Mouse (Mus musculus): ENCODE results near the gene Ankrd40. TPM values are rescaled to one million over a fixed set of nuclear protein-coding genes. Genes with fewer than 3 reads are reported as not detected.

Ankrd40 gene
- polyA plus RNA-seq, 1 experiment from 2014 or later, result 12.2 TPM

GRCm38 (mm10) chr11:94343955-94344358, 16.2 kb downstream of the Ankrd40 start:
- H3K9me3 ChIP-seq (ENCODE audit: control insufficient read depth, low read length), result no peaks in the 10 kb centered on the region
- no peak overlapping the region for H3K27ac ChIP-seq (ENCODE audit: low read length)
- no peak for ATAC-seq (ENCODE audit: low read depth)
- H3K4me3 ChIP-seq (ENCODE audit: low read length), result no peak overlapping the region
- H3K9ac ChIP-seq (ENCODE audit: low read length), result no peak overlapping the region
- no peaks in the 10 kb centered on the region for H3K27me3 ChIP-seq (ENCODE audit: control insufficient read depth, insufficient read depth, low read depth, low read length)
- WGBS, result 45% methylated on average over 5 of the region's 5 CpGs
- peaks cover 27% of the 10 kb centered on the region for H3K4me1 ChIP-seq (replicated peaks; ENCODE audit: control insufficient read depth, insufficient read depth, low read length)
- H3K36me3 ChIP-seq (ENCODE audit: control insufficient read depth, insufficient read depth, low read length), result peaks cover 4% of the 10 kb centered on the region; the same call in 1 of the 2 replicates
- H3K4me2 ChIP-seq (ENCODE audit: low read depth, low read length), result no peak overlapping the region

DNA sequence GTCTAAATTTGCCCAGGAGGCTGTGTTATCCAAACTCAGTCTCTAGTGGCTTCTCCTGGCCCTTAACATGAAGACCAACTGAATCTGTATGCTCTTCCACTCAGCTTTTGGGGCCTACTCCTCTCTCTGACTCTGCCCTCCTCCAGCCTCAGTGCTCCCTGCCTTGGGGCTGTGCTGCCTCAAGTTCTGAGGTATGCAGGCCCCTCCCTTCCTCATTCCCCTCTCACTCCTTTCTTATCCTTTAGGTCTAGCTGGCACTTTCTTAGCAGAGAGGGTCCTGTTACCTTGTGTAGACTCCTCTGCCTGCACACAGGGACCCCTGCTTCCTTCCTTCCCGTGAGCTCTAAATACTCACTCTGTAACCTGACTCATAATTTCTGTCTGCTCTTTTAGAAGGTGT, 16.7 kb downstream of the Ankrd40 start:
- peaks cover 27% of the 10 kb centered on the region for H3K4me1 ChIP-seq (replicated peaks; ENCODE audit: control insufficient read depth, insufficient read depth, low read length)
- no peak overlapping the region for H3K9ac ChIP-seq (ENCODE audit: low read length)
- no peak overlapping the region for H3K4me3 ChIP-seq (ENCODE audit: low read length)
- no peak overlapping the region for H3K27ac ChIP-seq (ENCODE audit: low read length)
- no peaks in the 10 kb centered on the region for H3K9me3 ChIP-seq (ENCODE audit: control insufficient read depth, low read length)
- H3K27me3 ChIP-seq (ENCODE audit: control insufficient read depth, insufficient read depth, low read depth, low read length), result no peaks in the 10 kb centered on the region
- no peak for ATAC-seq (ENCODE audit: low read depth)
- WGBS, result 24% methylated on average over 1 of the region's 1 CpGs
- H3K4me2 ChIP-seq (ENCODE audit: low read depth, low read length), result no peak overlapping the region
- H3K36me3 ChIP-seq (ENCODE audit: control insufficient read depth, insufficient read depth, low read length), result peaks cover 4% of the 10 kb centered on the region; the same call in 1 of the 2 replicates

DNA sequence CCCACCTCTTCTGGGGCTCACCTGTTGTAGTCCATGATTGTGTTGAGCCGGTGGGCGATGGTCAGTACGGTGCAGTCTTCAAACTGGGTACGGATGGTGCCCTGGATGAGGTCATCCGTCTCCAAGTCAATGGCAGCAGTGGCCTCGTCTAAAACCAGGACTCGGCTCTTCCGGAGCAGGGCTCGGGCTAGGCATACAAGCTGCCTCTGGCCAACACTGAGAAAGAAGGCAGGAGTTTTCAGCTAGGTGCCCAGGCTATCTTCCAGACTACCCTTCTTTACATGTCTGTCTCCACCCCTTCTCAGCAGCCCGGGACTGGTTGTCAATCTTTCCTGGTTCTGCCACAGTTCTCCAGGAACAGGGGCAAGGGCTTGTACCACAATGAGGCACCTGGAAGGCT, 18.1 kb downstream of the Ankrd40 start:
- H3K4me2 ChIP-seq (ENCODE audit: low read depth, low read length), result no peak overlapping the region
- no peak for ATAC-seq (ENCODE audit: low read depth)
- 62% methylated on average over 10 of the region's 10 CpGs for WGBS
- H3K4me3 ChIP-seq (ENCODE audit: low read length), result no peak overlapping the region
- no peaks in the 10 kb centered on the region for H3K9me3 ChIP-seq (ENCODE audit: control insufficient read depth, low read length)
- no peak overlapping the region for H3K27ac ChIP-seq (ENCODE audit: low read length)
- no peaks in the 10 kb centered on the region for H3K36me3 ChIP-seq (ENCODE audit: control insufficient read depth, insufficient read depth, low read length)
- H3K9ac ChIP-seq (ENCODE audit: low read length), result no peak overlapping the region
- no peaks in the 10 kb centered on the region for H3K27me3 ChIP-seq (ENCODE audit: control insufficient read depth, insufficient read depth, low read depth, low read length)
- peaks cover 27% of the 10 kb centered on the region for H3K4me1 ChIP-seq (replicated peaks; ENCODE audit: control insufficient read depth, insufficient read depth, low read length)

- Histone ChIP-seq H3K4me1 (replicated peaks; ENCODE audit: control insufficient read depth, insufficient read depth, low read length) (peaks cover 25% of the 10 kb centered on the region), H3K27me3 (ENCODE audit: control insufficient read depth, insufficient read depth, low read depth, low read length) (no peaks in the 10 kb centered on the region), H3K9ac (ENCODE audit: low read length) (no peak overlapping the region), H3K36me3 (ENCODE audit: control insufficient read depth, insufficient read depth, low read length) (no peaks in the 10 kb centered on the region), H3K9me3 (ENCODE audit: control insufficient read depth, low read length) (no peaks in the 10 kb centered on the region), H3K4me2 (ENCODE audit: low read depth, low read length) (no peak overlapping the region), H3K27ac (ENCODE audit: low read length) (no peak overlapping the region; the same call in 1 of the 2 replicates), H3K4me3 (ENCODE audit: low read length) (no peak overlapping the region)
- WGBS, result 23% methylated on average over 3 of the region's 3 CpGs
- ATAC-seq (ENCODE audit: low read depth), result peak; percentile 53
Observed at GRCm38 (mm10) chr11:94346611-94347010, 18.8 kb downstream of the Ankrd40 start.

GRCm38 (mm10) chr11:94347063-94347575, 19.3 kb downstream of the Ankrd40 start:
- peaks cover 21% of the 10 kb centered on the region for H3K4me1 ChIP-seq (replicated peaks; ENCODE audit: control insufficient read depth, insufficient read depth, low read length)
- no peaks in the 10 kb centered on the region for H3K36me3 ChIP-seq (ENCODE audit: control insufficient read depth, insufficient read depth, low read length)
- ATAC-seq (ENCODE audit: low read depth), result no peak
- no peak overlapping the region for H3K9ac ChIP-seq (ENCODE audit: low read length)
- H3K9me3 ChIP-seq (ENCODE audit: control insufficient read depth, low read length), result no peaks in the 10 kb centered on the region
- no peak overlapping the region for H3K4me3 ChIP-seq (ENCODE audit: low read length)
- 60% methylated on average over 7 of the region's 7 CpGs for WGBS
- H3K27me3 ChIP-seq (ENCODE audit: control insufficient read depth, insufficient read depth, low read depth, low read length), result no peaks in the 10 kb centered on the region
- H3K27ac ChIP-seq (ENCODE audit: low read length), result no peak overlapping the region; the same call in 1 of the 2 replicates
- H3K4me2 ChIP-seq (ENCODE audit: low read depth, low read length), result no peak overlapping the region

GRCm38 (mm10) chr11:94349839-94350238, 22.0 kb downstream of the Ankrd40 start:
- H3K4me1 ChIP-seq (replicated peaks; ENCODE audit: control insufficient read depth, insufficient read depth, low read length), result peaks cover 8% of the 10 kb centered on the region; the same call in 1 of the 2 replicates
- H3K4me3 ChIP-seq (ENCODE audit: low read length), result no peak overlapping the region
- WGBS, result 77% methylated on average over 2 of the region's 2 CpGs
- no peak overlapping the region for H3K4me2 ChIP-seq (ENCODE audit: low read depth, low read length)
- no peak overlapping the region for H3K9ac ChIP-seq (ENCODE audit: low read length)
- H3K27me3 ChIP-seq (ENCODE audit: control insufficient read depth, insufficient read depth, low read depth, low read length), result no peaks in the 10 kb centered on the region; the same call in 1 of the 2 replicates
- ATAC-seq (ENCODE audit: low read depth), result no peak
- no peaks in the 10 kb centered on the region for H3K36me3 ChIP-seq (ENCODE audit: control insufficient read depth, insufficient read depth, low read length)
- H3K9me3 ChIP-seq (ENCODE audit: control insufficient read depth, low read length), result no peaks in the 10 kb centered on the region
- no peak overlapping the region for H3K27ac ChIP-seq (ENCODE audit: low read length)

DNA sequence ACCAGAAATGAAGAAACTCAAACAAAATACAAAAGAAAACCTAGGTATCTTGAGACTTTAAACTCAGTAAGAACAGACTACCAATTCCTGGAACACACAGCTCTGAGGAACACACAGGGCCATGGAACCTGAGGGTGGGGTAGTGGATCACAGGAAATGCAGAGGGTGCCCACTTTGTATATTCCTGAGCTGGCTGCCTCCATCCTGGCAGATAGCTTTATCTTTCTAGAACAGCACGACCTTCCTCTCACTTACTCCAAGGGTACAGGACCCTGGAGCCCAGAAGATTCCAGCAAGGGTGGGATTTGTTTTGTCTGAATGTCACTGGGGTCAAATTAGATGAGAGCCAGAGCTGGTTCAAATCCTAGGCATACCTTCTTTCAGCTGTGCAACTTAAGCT, 22.5 kb downstream of the Ankrd40 start:
- no peak overlapping the region for H3K4me3 ChIP-seq (ENCODE audit: low read length)
- no peak overlapping the region for H3K27ac ChIP-seq (ENCODE audit: low read length)
- ATAC-seq (ENCODE audit: low read depth), result no peak
- WGBS, result 45% methylated on average over 1 of the region's 1 CpGs
- no peak overlapping the region for H3K4me2 ChIP-seq (ENCODE audit: low read depth, low read length)
- no peaks in the 10 kb centered on the region for H3K9me3 ChIP-seq (ENCODE audit: control insufficient read depth, low read length)
- no peaks in the 10 kb centered on the region for H3K36me3 ChIP-seq (ENCODE audit: control insufficient read depth, insufficient read depth, low read length)
- H3K27me3 ChIP-seq (ENCODE audit: control insufficient read depth, insufficient read depth, low read depth, low read length), result no peaks in the 10 kb centered on the region; the same call in 1 of the 2 replicates
- H3K9ac ChIP-seq (ENCODE audit: low read length), result no peak overlapping the region
- H3K4me1 ChIP-seq (replicated peaks; ENCODE audit: control insufficient read depth, insufficient read depth, low read length), result peaks cover 8% of the 10 kb centered on the region; the same call in 1 of the 2 replicates

GRCm38 (mm10) chr11:94351094-94351493, 23.3 kb downstream of the Ankrd40 start:
- 22% methylated on average over 3 of the region's 3 CpGs for WGBS
- H3K9me3 ChIP-seq (ENCODE audit: control insufficient read depth, low read length), result no peaks in the 10 kb centered on the region
- H3K27me3 ChIP-seq (ENCODE audit: control insufficient read depth, insufficient read depth, low read depth, low read length), result no peaks in the 10 kb centered on the region; the same call in 1 of the 2 replicates
- H3K4me3 ChIP-seq (ENCODE audit: low read length), result no peak overlapping the region
- ATAC-seq (ENCODE audit: low read depth), result no peak
- H3K9ac ChIP-seq (ENCODE audit: low read length), result no peak overlapping the region
- H3K36me3 ChIP-seq (ENCODE audit: control insufficient read depth, insufficient read depth, low read length), result no peaks in the 10 kb centered on the region
- H3K4me2 ChIP-seq (ENCODE audit: low read depth, low read length), result no peak overlapping the region
- no peak overlapping the region for H3K27ac ChIP-seq (ENCODE audit: low read length)
- H3K4me1 ChIP-seq (replicated peaks; ENCODE audit: control insufficient read depth, insufficient read depth, low read length), result 0 out of 2 replicates have a peak, but pooled peaks cover 3% of the 10 kb centered on the region

DNA sequence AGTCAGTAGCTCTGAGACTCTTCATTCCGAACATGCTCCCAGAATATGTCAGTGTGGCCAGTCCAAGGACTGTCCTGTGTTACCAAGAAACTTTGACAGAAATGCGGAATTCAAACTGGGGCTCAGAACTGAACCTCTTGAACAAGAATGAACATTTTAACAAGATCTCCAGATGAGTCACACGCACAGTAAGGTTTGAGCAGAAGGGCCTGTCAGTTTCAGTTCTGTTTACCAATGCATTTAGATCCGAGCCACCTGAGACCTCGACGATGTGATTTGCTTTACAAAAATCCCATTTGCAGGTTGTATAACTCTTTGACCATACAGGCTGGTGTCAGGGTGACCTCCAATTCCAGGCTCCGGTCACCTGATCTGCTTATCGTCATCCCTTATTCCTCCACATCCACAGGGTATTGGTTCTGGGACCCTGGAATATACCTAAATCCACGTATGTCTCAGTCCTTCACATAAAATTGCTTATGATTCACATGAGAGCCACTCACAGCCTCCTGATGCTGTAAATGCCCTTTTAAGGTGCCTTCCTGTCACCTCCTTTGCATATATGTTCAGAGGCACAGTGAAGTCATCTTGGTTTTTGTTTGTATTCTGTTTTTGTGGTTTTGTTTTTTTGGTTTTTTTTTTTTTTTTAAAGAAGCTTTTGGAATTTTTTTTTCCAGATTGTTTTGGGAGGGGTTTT, 27.9 kb downstream of the Ankrd40 start:
- no peaks in the 10 kb centered on the region for H3K4me1 ChIP-seq (replicated peaks; ENCODE audit: control insufficient read depth, insufficient read depth, low read length)
- no peaks in the 10 kb centered on the region for H3K9me3 ChIP-seq (ENCODE audit: control insufficient read depth, low read length)
- 68% methylated on average over 9 of the region's 9 CpGs for WGBS
- H3K4me2 ChIP-seq (ENCODE audit: low read depth, low read length), result no peak overlapping the region
- no peak overlapping the region for H3K9ac ChIP-seq (ENCODE audit: low read length)
- no peak overlapping the region for H3K4me3 ChIP-seq (ENCODE audit: low read length)
- H3K36me3 ChIP-seq (ENCODE audit: control insufficient read depth, insufficient read depth, low read length), result no peaks in the 10 kb centered on the region
- H3K27me3 ChIP-seq (ENCODE audit: control insufficient read depth, insufficient read depth, low read depth, low read length), result no peaks in the 10 kb centered on the region; the same call in 1 of the 2 replicates
- ATAC-seq (ENCODE audit: low read depth), result no peak
- H3K27ac ChIP-seq (ENCODE audit: low read length), result no peak overlapping the region
